Mouse (Mus musculus) lung, postnatal 0 days (tissue): ENCODE measurements around the gene Lsm11. TPM values are rescaled to one million over a fixed set of nuclear protein-coding genes. Genes with fewer than 3 reads are reported as not detected.

Experiments
- ATAC-seq: fragments of 200-750 bp; cut with Nextera tagmentation; 2 replicates; pipeline ENCODE4 v1.8.0; 2017; ENCODE audit warnings: moderate library complexity
- DNase-seq: peaks from one replicate; pipeline ENCODE4 v3.0.0-alpha.2; 2016; ENCODE audit warnings: low spot score
- H3K27ac ChIP-seq: fragments of 300-500 bp; sonication (generic); 2 replicates; pipeline ENCODE4 v1.5.1; 2014; ENCODE audit warnings: antibody characterized with exemption, mild to moderate bottlenecking, low read length, mixed read lengths
- H3K27me3 ChIP-seq: fragments of 300-500 bp; sonication (generic); replicated peaks from 2 replicates; pipeline ENCODE4 v1.6.1; 2014; ENCODE audit warnings: low read length, mixed read lengths; ENCODE audit not compliant: insufficient read depth
- H3K36me3 ChIP-seq: fragments of 300-500 bp; sonication (generic); 2 replicates; pipeline ENCODE4 v1.6.1; 2014; ENCODE audit warnings: low read length, mixed read lengths; ENCODE audit not compliant: insufficient read depth
- H3K4me1 ChIP-seq: fragments of 300-500 bp; sonication (generic); 2 replicates; pipeline ENCODE4 v1.6.1; 2014; ENCODE audit warnings: antibody characterized with exemption, low read depth, low read length, mixed read lengths; ENCODE audit not compliant: insufficient read depth
- H3K4me2 ChIP-seq: fragments of 300-500 bp; sonication (generic); replicated peaks from 2 replicates; pipeline ENCODE4 v1.6.1; 2014; ENCODE audit warnings: low read depth, mild to moderate bottlenecking, low read length, moderate library complexity, mixed read lengths
- H3K4me3 ChIP-seq: fragments of 300-500 bp; sonication (generic); 2 replicates; pipeline ENCODE4 v1.5.1; 2014; ENCODE audit warnings: low read depth, low read length
- H3K9ac ChIP-seq: fragments of 300-500 bp; sonication (generic); replicated peaks from 2 replicates; pipeline ENCODE4 v1.6.1; 2014; ENCODE audit warnings: low read depth, mild to moderate bottlenecking
- H3K9me3 ChIP-seq: fragments of 300-500 bp; sonication (generic); 2 replicates; pipeline ENCODE4 v1.6.1; 2016; ENCODE audit warnings: low read length, mixed read lengths
- CTCF ChIP-seq: IDR thresholded peaks from 2 replicates; pipeline ENCODE4 v1.5.1; 2016; ENCODE audit warnings: antibody characterized with exemption, mild to moderate bottlenecking
- EP300 ChIP-seq: IDR thresholded peaks from 2 replicates; pipeline ENCODE4 v1.6.1; 2016; ENCODE audit warnings: antibody characterized with exemption, mild to moderate bottlenecking, control low read depth
- WGBS: fragments of 180-500 bp; shearing (Covaris S2); extraction: QIAGEN DNeasy Blood & Tissue Kit; methylation state at CpG from one replicate; pipeline ENCODE4 v1.1.7; 2014; 5-methylcytosine and 5-hydroxymethylcytosine counted together
- polyA plus RNA-seq: library from polyadenylated mRNA; unstranded; fragments of >200 nt; fragmentation: Nextera tagmentation; extraction: Ambion mirVana; gene quantifications from 2 replicates; pipeline ENCODE4 v1.2.1, GENCODE M21; 2015

Lsm11 gene
- polyA plus RNA-seq = 3.0 and 3.2 TPM in 2 replicates

GRCm38 (mm10) chr11:45944643-45945156 is at the start of gene Lsm11:
TSS of gene Lsm11 (minus strand) at chr11:45944935.
- H3K9me3 ChIP-seq = no peaks in the 10 kb centered on the region
- H3K9ac ChIP-seq = peak within 1 kb of the TSS; percentile 60
- H3K4me1 ChIP-seq = no peaks in the 10 kb centered on the region
- H3K27me3 ChIP-seq = no peaks in the 10 kb centered on the region
- peak; percentile 94 for DNase-seq
- H3K36me3 ChIP-seq = no peaks in the 10 kb centered on the region
- H3K4me2 ChIP-seq = peak within 1 kb of the TSS; percentile 98
- no peak within 1 kb of the TSS for H3K27ac ChIP-seq
- H3K4me3 ChIP-seq = peak within 1 kb of the TSS; percentile 87
- WGBS = under 1% methylated on average over 41 of the region's 55 CpGs
- TF ChIP-seq EP300 = no peak
- TF ChIP-seq CTCF = peak; percentile 100
- peak; percentile 95 for ATAC-seq

- H3K4me2 ChIP-seq = peak overlapping the region; percentile 38
- ATAC-seq = no peak
- H3K4me1 ChIP-seq = no peaks in the 10 kb centered on the region
- no peak overlapping the region for H3K9ac ChIP-seq
- 47% methylated on average over 13 of the region's 13 CpGs for WGBS
- no peaks in the 10 kb centered on the region for H3K36me3 ChIP-seq
- H3K4me3 ChIP-seq = peak overlapping the region; percentile 4; the same call in 1 of the 2 replicates
- no peaks in the 10 kb centered on the region for H3K27me3 ChIP-seq
- H3K27ac ChIP-seq = no peak overlapping the region
- no peaks in the 10 kb centered on the region for H3K9me3 ChIP-seq
- TF ChIP-seq CTCF (no peak), EP300 (no peak)
- DNase-seq = no peak
These were observed 47.4 kb upstream of the Lsm11 start for GRCm38 (mm10) chr11:45992087-45992486.

- no peaks in the 10 kb centered on the region for H3K9me3 ChIP-seq
- 9% methylated on average over 16 of the region's 16 CpGs for WGBS
- peak overlapping the region; percentile 4; the same call in 1 of the 2 replicates for H3K4me3 ChIP-seq
- TF ChIP-seq EP300 (no peak), CTCF (no peak)
- ATAC-seq (peak; percentile 81), DNase-seq (peak; percentile 58)
- H3K4me1 ChIP-seq = no peaks in the 10 kb centered on the region
- no peaks in the 10 kb centered on the region for H3K36me3 ChIP-seq
- H3K9ac ChIP-seq = no peak overlapping the region
- no peak overlapping the region for H3K27ac ChIP-seq
- H3K27me3 ChIP-seq = no peaks in the 10 kb centered on the region
- H3K4me2 ChIP-seq = peak overlapping the region; percentile 38
These were observed 46.9 kb upstream of the Lsm11 start for GRCm38 (mm10) chr11:45991604-45992003.

- Histone ChIP-seq H3K27me3 (no peaks in the 10 kb centered on the region), H3K36me3 (no peaks in the 10 kb centered on the region), H3K27ac (no peak overlapping the region), H3K9me3 (no peaks in the 10 kb centered on the region), H3K9ac (peak overlapping the region; percentile 66; the same call in 1 of the 2 replicates), H3K4me2 (peak overlapping the region; percentile 93), H3K4me1 (0 out of 2 replicates have a peak, but pooled peaks cover 5% of the 10 kb centered on the region), H3K4me3 (peak overlapping the region; percentile 52)
- peak; percentile 10 for DNase-seq
- 0 out of 2 replicates have a peak, but pooled peaks have one; percentile 6 for ATAC-seq
- no peak for TF ChIP-seq EP300
- TF ChIP-seq CTCF = no peak
- WGBS = 50% methylated on average over 19 of the region's 19 CpGs
These were observed 36.1 kb upstream of the Lsm11 start for GRCm38 (mm10) chr11:45980893-45981253.

GRCm38 (mm10) chr11:45979946-45980892 is 35.5 kb upstream of the Lsm11 start, which contains the start of gene Sox30:
TSS of gene Sox30 (plus strand) at chr11:45980310.
- Histone ChIP-seq H3K27me3 (no peaks in the 10 kb centered on the region), H3K36me3 (no peaks in the 10 kb centered on the region), H3K4me3 (peak within 1 kb of the TSS; percentile 52), H3K4me2 (peak within 1 kb of the TSS; percentile 93), H3K27ac (peak within 1 kb of the TSS; percentile 14; the same call in 1 of the 2 replicates), H3K9me3 (no peaks in the 10 kb centered on the region), H3K9ac (peak within 1 kb of the TSS; percentile 66), H3K4me1 (0 out of 2 replicates have a peak, but pooled peaks cover 5% of the 10 kb centered on the region)
- peak; percentile 71 for DNase-seq
- 12% methylated on average over 77 of the region's 115 CpGs for WGBS
- ATAC-seq = peak; percentile 91
- TF ChIP-seq CTCF = peak; percentile 29; the same call in 1 of the 2 replicates
- TF ChIP-seq EP300 = no peak

GRCm38 (mm10) chr11:45976061-45976460 is 31.3 kb upstream of the Lsm11 start:
- no peak for ATAC-seq
- Histone ChIP-seq H3K36me3 (no peaks in the 10 kb centered on the region), H3K4me2 (no peak overlapping the region), H3K9ac (no peak overlapping the region), H3K9me3 (no peaks in the 10 kb centered on the region), H3K4me3 (no peak overlapping the region), H3K27ac (no peak overlapping the region), H3K27me3 (no peaks in the 10 kb centered on the region), H3K4me1 (0 out of 2 replicates have a peak, but pooled peaks cover 5% of the 10 kb centered on the region)
- TF ChIP-seq CTCF (no peak), EP300 (no peak)
- DNase-seq = no peak
- WGBS = 77% methylated on average over 3 of the region's 3 CpGs
